ENCODE assay signal across 24 mouse cellular contexts in the genomic region with DNA sequence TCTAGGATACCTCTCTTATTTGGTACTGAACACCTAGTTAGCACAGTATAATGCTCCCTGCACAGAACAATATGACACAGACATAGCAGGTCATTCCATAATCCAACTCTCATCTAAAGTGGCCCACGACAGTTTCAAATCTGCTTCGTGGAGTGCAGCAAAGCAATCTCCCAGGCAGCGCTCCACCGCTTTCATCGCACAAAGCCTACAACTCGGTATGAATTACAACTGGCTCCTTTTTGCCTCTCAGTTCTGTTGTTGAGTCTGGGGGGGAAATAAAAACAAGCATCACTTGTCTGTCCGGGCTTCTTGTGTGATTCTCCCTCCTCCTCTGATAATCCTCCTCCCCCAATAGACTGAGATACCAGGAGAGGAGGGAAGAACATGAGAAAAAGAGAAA.
DNase-seq lines count a peak whose midpoint lies in the region; ATAC-seq and TF ChIP-seq lines count a peak whose summit lies in the region.
"Had no signal": no experiment of that assay in that cellular context is flagged by ENCODE, and none has a peak within 500 bp of the region (broad histone marks: within the 10 kb centered on the region; RNA-seq: fewer than 3 reads in every experiment).

No protein-coding gene starts in this region.

- ATAC-seq in hindbrain, postnatal 0 days, result no peak
- no peak for ATAC-seq in hindbrain, embryonic 16.5 days
- no peak for ATAC-seq in heart, embryonic 14.5 days (ENCODE audit: insufficient number of reproducible peaks, insufficient read depth, low FRiP score, low read depth)
- ATAC-seq: intestine, postnatal 0 days; Patski had no signal

- H3K4me2 ChIP-seq in hindbrain, postnatal 0 days (ENCODE audit: low read depth, low read length), result no peak overlapping the region
- no peak overlapping the region for H3K4me2 ChIP-seq in hindbrain, embryonic 16.5 days (ENCODE audit: low read length)
- peak overlapping the region; percentile 49 for H3K4me2 ChIP-seq in heart, embryonic 14.5 days (ENCODE audit: low read length)
- H3K4me2 ChIP-seq: limb, embryonic 12.5 days; liver, embryonic 15.5 days; lung, embryonic 14.5 days; stomach, embryonic 15.5 days had no signal

- no peaks in the 10 kb centered on the region for H3K27me3 ChIP-seq in heart, embryonic 10.5 days (ENCODE audit: insufficient read depth, poor library complexity, severe bottlenecking)
- H3K27me3 ChIP-seq in hindbrain, postnatal 0 days (ENCODE audit: insufficient read depth, low read length), result no peaks in the 10 kb centered on the region
- H3K27me3 ChIP-seq in hindbrain, embryonic 16.5 days (replicated peaks; ENCODE audit: control insufficient read depth, insufficient read depth, low read length), result no peaks in the 10 kb centered on the region
- no peaks in the 10 kb centered on the region for H3K27me3 ChIP-seq in heart, embryonic 14.5 days (ENCODE audit: control insufficient read depth, insufficient read depth, low read length)
- H3K27me3 ChIP-seq: limb, embryonic 12.5 days; liver, embryonic 15.5 days; stomach, embryonic 15.5 days had no signal

- peaks cover 23% of the 10 kb centered on the region for H3K36me3 ChIP-seq in heart, embryonic 10.5 days
- H3K36me3 ChIP-seq in hindbrain, postnatal 0 days (ENCODE audit: insufficient read depth, low read length), result no peaks in the 10 kb centered on the region; the same call in 1 of the 2 replicates
- H3K36me3 ChIP-seq in hindbrain, embryonic 16.5 days (ENCODE audit: control insufficient read depth, insufficient read depth, low read length), result peaks cover 5% of the 10 kb centered on the region
- H3K36me3 ChIP-seq in heart, embryonic 14.5 days (ENCODE audit: control insufficient read depth, insufficient read depth, low read length), result peaks cover 27% of the 10 kb centered on the region

- no peaks in the 10 kb centered on the region for H3K9me3 ChIP-seq in heart, embryonic 10.5 days
- no peaks in the 10 kb centered on the region for H3K9me3 ChIP-seq in hindbrain, postnatal 0 days (ENCODE audit: low read length)
- no peaks in the 10 kb centered on the region for H3K9me3 ChIP-seq in hindbrain, embryonic 16.5 days (ENCODE audit: control insufficient read depth, low read length)
- no peaks in the 10 kb centered on the region for H3K9me3 ChIP-seq in heart, embryonic 14.5 days (ENCODE audit: control insufficient read depth, low read length)
- H3K9me3 ChIP-seq: limb, embryonic 12.5 days; liver, embryonic 15.5 days; stomach, embryonic 15.5 days had no signal

- H3K4me3 ChIP-seq in heart, embryonic 10.5 days, result no peak overlapping the region
- H3K4me3 ChIP-seq in hindbrain, postnatal 0 days (ENCODE audit: low read length), result no peak overlapping the region
- no peak overlapping the region for H3K4me3 ChIP-seq in hindbrain, embryonic 16.5 days (ENCODE audit: low read length)
- no peak overlapping the region for H3K4me3 ChIP-seq in heart, embryonic 14.5 days (ENCODE audit: control insufficient read depth in 1 of 2, insufficient read depth in 1 of 2, low read depth in 1 of 2, low read length in 2 of 2)
- H3K4me3 ChIP-seq: erythroblast, embryonic 14.5 days; gastrocnemius, adult 2 months; limb, embryonic 12.5 days; liver, embryonic 15.5 days; stomach, embryonic 15.5 days had no signal

- WGBS in heart, embryonic 10.5 days, result 29% methylated on average over 7 of the region's 7 CpGs
- WGBS in hindbrain, postnatal 0 days, result 46% methylated on average over 7 of the region's 7 CpGs
- WGBS in hindbrain, embryonic 16.5 days, result 42% methylated on average over 7 of the region's 7 CpGs
- WGBS in heart, embryonic 14.5 days, result 36% methylated on average over 7 of the region's 7 CpGs

- no peak for DNase-seq in heart, embryonic 10.5 days (ENCODE audit: low spot score)
- no peak for DNase-seq in heart, adult 8-10 months (ENCODE audit: low spot score)
- DNase-seq in hindbrain, postnatal 0 days (ENCODE audit: low spot score), result peak; percentile 24
- peak; percentile 16 to 18 for DNase-seq in heart, postnatal 10 days
- DNase-seq in urinary bladder, postnatal 14 days (ENCODE audit: low spot score), result no peak
- no peak for DNase-seq in gastrocnemius, postnatal 10 days
- DNase-seq: adrenal gland, postnatal 10 days; cerebellum, adult 11-12 months; cerebellum, postnatal 10 days; gastrocnemius, adult 2 months; kidney, adult 9 months; kidney, postnatal 25 days; lung, embryonic 14.5 days; lung, postnatal 14 days; right cerebral cortex, postnatal 25 days; thymus, postnatal 14 days had no signal

- H3K4me1 ChIP-seq in heart, embryonic 10.5 days, result peaks cover 22% of the 10 kb centered on the region
- no peaks in the 10 kb centered on the region for H3K4me1 ChIP-seq in hindbrain, postnatal 0 days (ENCODE audit: insufficient read depth, low read length)
- peaks cover 8% of the 10 kb centered on the region for H3K4me1 ChIP-seq in hindbrain, embryonic 16.5 days (ENCODE audit: control insufficient read depth, insufficient read depth, low read depth, low read length)
- peaks cover 0 to 15% of the 10 kb centered on the region in 2 experiments; a peak in 2 of 4 replicates for H3K4me1 ChIP-seq in heart, embryonic 14.5 days (ENCODE audit: control insufficient read depth in 2 of 2, insufficient read depth in 2 of 2, low read length in 2 of 2)
- H3K4me1 ChIP-seq: limb, embryonic 12.5 days; liver, embryonic 15.5 days; stomach, embryonic 15.5 days had no signal

- peak overlapping the region; percentile 67; the same call in 1 of the 2 replicates for H3K27ac ChIP-seq in heart, embryonic 10.5 days
- no peak overlapping the region for H3K27ac ChIP-seq in hindbrain, postnatal 0 days
- no peak overlapping the region for H3K27ac ChIP-seq in hindbrain, embryonic 16.5 days (ENCODE audit: low read depth, low read length)
- H3K27ac ChIP-seq in heart, embryonic 14.5 days (replicated peaks in 1 of 2; ENCODE audit: control insufficient read depth in 1 of 2, insufficient read depth in 1 of 2, low read depth in 2 of 2, low read length in 2 of 2), result peak overlapping the region; percentile 64 to 83
- H3K27ac ChIP-seq: gastrocnemius, adult 2 months; limb, embryonic 12.5 days; liver, embryonic 15.5 days; stomach, embryonic 15.5 days had no signal

- TF ChIP-seq CTCF in hindbrain, postnatal 0 days (IDR thresholded peaks at IDR 0.05; ENCODE audit: low read depth), result no peak

- intact Hi-C loops in heart, postnatal 10 days (cut with DNase I), result loop anchor here (5.0 to 10.0 kb wide), 3 partner anchors 86 to 277 kb away; partner anchors contain the start of gene Fign

- H3K9ac ChIP-seq in hindbrain, postnatal 0 days (replicated peaks; ENCODE audit: low read length), result no peak overlapping the region
- no peak overlapping the region for H3K9ac ChIP-seq in hindbrain, embryonic 16.5 days (ENCODE audit: low read depth, low read length)
- peak overlapping the region; percentile 1; the same call in 1 of the 2 replicates for H3K9ac ChIP-seq in heart, embryonic 14.5 days (ENCODE audit: low read length)
- H3K9ac ChIP-seq: limb, embryonic 12.5 days; liver, embryonic 15.5 days; lung, embryonic 14.5 days; stomach, embryonic 15.5 days had no signal

Comparison
In these comparisons a context has a peak if more than half of its experiments do, and no peak if none do; other contexts are left out.
1. DNase-seq: peak in hindbrain, postnatal 0 days (single experiment) and heart, postnatal 10 days (2 of 2); none in heart, embryonic 10.5 days (single experiment), heart, adult 8-10 months (single experiment), urinary bladder, postnatal 14 days (single experiment) and gastrocnemius, postnatal 10 days (single experiment).
2. H3K27ac ChIP-seq: peak in heart, embryonic 10.5 days (single experiment) and heart, embryonic 14.5 days (2 of 2); none in hindbrain, postnatal 0 days (single experiment) and hindbrain, embryonic 16.5 days (single experiment).